Mouse (Mus musculus): ENCODE measurements around the gene Tek. TPM values are rescaled to one million over a fixed set of nuclear protein-coding genes. Genes with fewer than 3 reads are reported as not detected.
"Not testable (repeated sequence)": the region's sequence is repeated elsewhere in the genome, so short reads cannot be mapped to it uniquely, and the experiment has no call there.

Gene Tek
- total RNA-seq (2017): 9.7 and 10.9 TPM in 2 replicates

- ATAC-seq (replicated peaks; ENCODE audit: low read depth, poor library complexity, severe bottlenecking): peak; percentile 59
Observed at GRCm38 (mm10) chr4:94738838-94739731, at the start of gene Tek. Gene Tek (plus strand): TSS chr4:94739289.

DNA sequence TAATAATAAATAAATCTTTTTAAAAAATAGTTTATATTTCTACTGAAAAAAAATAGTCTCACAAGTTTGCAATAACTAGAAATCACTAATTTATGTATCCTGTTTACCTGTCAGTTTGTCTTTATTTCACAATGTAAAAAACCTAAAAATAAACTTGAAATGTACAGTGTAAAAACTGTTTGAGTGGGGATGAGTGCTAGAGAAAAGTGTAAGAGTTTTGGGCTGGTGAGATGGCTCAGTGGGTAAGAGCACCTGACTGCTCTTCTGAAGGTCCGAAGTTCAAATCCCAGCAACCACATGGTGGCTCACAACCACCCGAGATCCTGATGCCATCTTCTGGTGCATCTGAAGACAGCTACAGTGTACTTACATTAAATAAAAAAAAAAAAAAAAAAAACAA, 49.3 kb upstream of the Tek start:
- ATAC-seq (replicated peaks; ENCODE audit: low read depth, poor library complexity, severe bottlenecking): not testable (repeated sequence)

DNA sequence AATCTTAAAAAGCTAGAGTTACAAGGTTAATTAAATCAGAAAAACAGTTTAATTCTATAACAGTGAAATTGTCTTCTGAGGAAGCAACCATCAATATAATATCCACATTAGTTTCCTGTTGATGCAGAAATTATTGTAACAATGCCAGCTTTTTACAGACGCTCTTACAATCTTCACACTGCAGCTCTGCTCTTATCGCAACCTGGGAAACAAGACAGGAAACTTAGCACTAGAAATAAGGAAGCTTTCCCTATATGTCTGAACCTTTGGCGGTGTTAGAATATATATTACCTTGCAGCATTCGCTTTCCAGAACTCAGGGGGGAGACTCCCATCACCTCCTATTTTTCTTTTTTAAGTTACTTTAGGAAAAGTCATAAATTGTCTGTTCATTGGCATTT, 48.0 kb upstream of the Tek start:
- ATAC-seq (replicated peaks; ENCODE audit: low read depth, poor library complexity, severe bottlenecking): peak; percentile 91

DNA sequence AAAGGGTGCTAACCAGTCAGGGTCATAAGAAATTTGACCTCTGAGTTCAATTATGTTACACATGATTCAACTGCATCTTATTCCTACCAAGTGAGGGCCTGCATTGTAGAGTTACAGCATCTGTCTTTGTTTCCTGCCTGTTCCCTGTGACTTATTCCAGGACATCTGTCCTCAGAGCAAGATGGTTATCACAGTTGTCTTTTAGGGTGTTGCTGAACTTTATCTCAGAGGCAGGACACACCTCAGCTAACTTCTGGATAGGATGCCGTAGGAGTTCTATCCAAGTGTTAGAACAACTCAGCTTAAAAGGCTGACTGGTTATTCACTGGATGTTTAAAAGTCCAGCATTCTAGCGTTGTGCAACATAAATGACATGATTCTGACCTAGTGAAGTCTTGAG, 46.9 kb upstream of the Tek start:
- no peak for ATAC-seq (replicated peaks; ENCODE audit: low read depth, poor library complexity, severe bottlenecking)

DNA sequence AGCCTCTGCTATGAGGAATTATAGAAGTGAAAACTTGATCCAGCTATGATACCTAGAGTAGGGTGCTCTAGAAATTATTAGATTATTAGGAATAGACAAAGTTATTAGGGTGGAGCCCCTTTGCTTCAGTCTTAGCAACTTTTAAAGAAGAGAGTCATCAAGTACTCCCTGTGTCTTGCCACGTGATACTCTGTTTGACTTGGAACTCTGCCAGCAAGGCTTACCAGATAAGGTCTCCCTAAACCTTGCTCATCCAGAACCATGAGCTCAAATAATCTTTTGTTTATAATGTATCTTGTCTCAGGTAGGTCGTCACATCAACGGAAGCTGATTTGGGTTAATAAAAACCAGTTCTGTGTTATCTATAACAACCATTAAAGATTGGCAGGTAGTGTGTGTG, 42.7 kb upstream of the Tek start:
- no peak for ATAC-seq (replicated peaks; ENCODE audit: low read depth, poor library complexity, severe bottlenecking)

- ATAC-seq (replicated peaks; ENCODE audit: low read depth, poor library complexity, severe bottlenecking): peak; percentile 56; the same call in 1 of the 2 replicates
Observed at GRCm38 (mm10) chr4:94711002-94711401, 28.1 kb upstream of the Tek start.

- no peak for ATAC-seq (replicated peaks; ENCODE audit: low read depth, poor library complexity, severe bottlenecking)
Observed at GRCm38 (mm10) chr4:94711426-94711825, 27.7 kb upstream of the Tek start.

- ATAC-seq (replicated peaks; ENCODE audit: low read depth, poor library complexity, severe bottlenecking): no peak
Observed at GRCm38 (mm10) chr4:94713741-94714140, 25.3 kb upstream of the Tek start.

GRCm38 (mm10) chr4:94715166-94715565, 23.9 kb upstream of the Tek start:
- ATAC-seq (replicated peaks; ENCODE audit: low read depth, poor library complexity, severe bottlenecking): no peak

DNA sequence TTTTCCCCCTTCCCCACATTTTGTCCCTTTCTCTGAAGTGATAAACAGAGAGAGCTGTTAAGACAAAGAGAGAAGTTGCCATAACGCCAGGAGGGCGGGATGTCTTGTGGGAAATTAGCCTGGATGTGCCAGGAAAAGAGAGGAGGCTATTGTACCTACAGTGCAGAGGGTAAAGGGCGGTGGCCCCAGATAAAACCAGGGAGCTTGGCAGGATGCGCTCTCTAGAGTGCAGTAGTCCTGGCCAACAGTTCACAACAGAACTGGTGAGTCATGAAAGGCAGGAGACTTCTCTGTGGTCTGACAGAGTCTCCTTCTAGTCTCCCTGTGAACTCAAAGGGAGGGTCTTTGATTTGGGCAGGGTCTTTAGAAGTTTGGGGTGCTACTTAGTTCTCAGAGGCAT, 13.3 kb upstream of the Tek start:
- ATAC-seq (replicated peaks; ENCODE audit: low read depth, poor library complexity, severe bottlenecking): no peak

DNA sequence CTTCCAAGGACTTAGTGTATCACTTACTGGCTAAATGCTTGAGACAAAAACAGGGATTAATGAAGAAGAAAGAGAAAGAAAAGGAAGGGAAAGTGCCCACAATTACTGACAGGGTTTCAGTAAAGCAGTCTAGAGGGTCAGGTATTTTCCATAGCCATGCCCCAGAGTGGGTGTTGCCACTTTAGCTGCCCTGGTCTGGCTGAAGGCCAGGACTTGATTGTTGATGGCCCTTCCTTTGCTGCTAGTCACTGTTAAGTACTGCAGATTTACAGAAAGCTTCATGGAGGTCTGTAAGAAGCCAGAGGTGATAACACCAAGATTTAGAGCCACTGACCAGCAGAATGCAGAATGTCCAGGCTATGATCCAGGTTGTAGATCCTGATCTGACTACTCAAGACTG, 6.4 kb upstream of the Tek start:
- ATAC-seq (replicated peaks; ENCODE audit: low read depth, poor library complexity, severe bottlenecking): no peak

GRCm38 (mm10) chr4:94737326-94738295, 1.5 kb upstream of the Tek start:
- ATAC-seq (replicated peaks; ENCODE audit: low read depth, poor library complexity, severe bottlenecking): peak; percentile 52; the same call in 1 of the 2 replicates

- no peak for ATAC-seq (replicated peaks; ENCODE audit: low read depth, poor library complexity, severe bottlenecking)
Observed at GRCm38 (mm10) chr4:94741824-94742223, 2.7 kb downstream of the Tek start.

DNA sequence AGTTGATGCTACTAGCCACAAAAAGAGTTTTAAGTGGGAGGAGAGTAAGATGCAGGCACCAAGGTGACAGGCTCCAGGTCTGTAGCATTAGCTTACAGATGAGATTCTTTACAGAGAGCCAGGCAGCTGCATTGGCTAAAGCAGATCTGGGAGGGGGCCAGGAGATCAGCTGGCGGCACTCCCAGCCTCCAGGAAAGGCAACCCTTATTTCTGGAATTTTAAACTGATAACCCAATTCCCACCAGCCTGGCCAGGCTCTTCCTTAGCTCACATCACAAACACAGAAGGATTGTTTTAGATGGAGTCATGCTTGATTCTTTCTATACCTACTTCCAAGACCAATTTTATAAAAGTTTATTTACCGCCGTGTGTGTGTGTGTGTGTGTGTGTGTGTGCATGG, 6.7 kb downstream of the Tek start:
- no peak for ATAC-seq (replicated peaks; ENCODE audit: low read depth, poor library complexity, severe bottlenecking)

GRCm38 (mm10) chr4:94746387-94746811, 7.3 kb downstream of the Tek start:
- peak; percentile 18; the same call in 1 of the 2 replicates for ATAC-seq (replicated peaks; ENCODE audit: low read depth, poor library complexity, severe bottlenecking)

GRCm38 (mm10) chr4:94747338-94747737, 8.2 kb downstream of the Tek start:
- no peak for ATAC-seq (replicated peaks; ENCODE audit: low read depth, poor library complexity, severe bottlenecking)

DNA sequence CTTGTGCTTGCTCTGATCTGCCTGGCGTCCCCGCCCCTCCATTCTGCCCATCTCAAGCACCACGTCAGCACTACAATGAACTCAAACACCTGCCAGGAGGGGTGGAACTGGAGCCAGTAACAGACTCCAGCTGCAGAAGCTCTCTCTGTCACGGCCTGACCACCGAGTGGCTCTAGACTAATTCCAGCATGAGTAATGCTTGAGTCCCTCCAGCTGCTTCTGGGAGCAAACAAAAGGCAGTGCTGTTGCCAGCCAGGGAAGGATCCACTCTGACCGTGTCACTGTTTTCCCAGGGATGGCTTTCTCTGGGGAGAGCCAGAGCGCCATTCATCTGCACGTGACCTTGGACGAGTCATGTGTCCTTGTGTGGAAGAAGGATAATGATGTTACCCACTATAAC, 13.4 kb downstream of the Tek start:
- no peak for ATAC-seq (replicated peaks; ENCODE audit: low read depth, poor library complexity, severe bottlenecking)

DNA sequence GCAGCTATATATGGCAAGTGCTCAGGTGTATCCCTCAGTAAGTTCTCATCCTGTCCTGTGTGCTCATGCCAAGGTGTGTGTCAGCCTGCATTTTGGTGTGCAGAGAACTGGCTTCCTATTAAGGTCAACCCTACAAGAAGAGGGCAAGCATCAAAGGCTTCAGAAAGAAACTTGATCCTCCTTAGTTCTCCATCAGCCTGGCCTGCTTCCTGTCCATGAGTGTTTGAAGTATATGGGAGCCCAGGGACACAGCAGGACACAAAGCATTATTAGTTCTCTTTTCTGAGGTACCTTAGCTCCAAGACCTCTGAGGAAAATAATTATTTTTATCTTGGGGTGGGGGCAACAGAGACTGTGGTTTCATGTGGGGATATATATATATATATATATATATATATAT, 26.1 kb downstream of the Tek start:
- no peak for ATAC-seq (replicated peaks; ENCODE audit: low read depth, poor library complexity, severe bottlenecking)

DNA sequence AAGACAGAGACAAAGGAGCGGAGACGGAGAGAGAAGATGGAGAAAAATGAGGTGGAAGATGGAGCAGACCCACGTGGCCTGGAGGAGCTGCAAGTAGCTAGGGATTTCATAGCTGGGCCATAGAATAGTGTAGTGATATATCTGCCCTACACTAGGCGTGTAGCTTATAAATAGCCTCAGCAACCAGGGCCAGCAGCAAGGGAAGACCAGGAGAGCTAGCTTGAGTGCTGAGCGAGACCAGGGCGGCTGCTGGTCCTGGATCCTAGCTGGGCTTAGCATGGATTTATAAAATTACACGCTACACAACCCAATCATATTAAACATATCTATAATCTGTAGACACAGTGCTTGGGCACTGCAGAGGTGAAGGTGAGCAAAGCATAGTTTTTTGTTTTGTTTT, 27.1 kb downstream of the Tek start:
- no peak for ATAC-seq (replicated peaks; ENCODE audit: low read depth, poor library complexity, severe bottlenecking)

- peak; percentile 81 for ATAC-seq (replicated peaks; ENCODE audit: low read depth, poor library complexity, severe bottlenecking)
Observed at GRCm38 (mm10) chr4:94768624-94769023, 29.5 kb downstream of the Tek start.

DNA sequence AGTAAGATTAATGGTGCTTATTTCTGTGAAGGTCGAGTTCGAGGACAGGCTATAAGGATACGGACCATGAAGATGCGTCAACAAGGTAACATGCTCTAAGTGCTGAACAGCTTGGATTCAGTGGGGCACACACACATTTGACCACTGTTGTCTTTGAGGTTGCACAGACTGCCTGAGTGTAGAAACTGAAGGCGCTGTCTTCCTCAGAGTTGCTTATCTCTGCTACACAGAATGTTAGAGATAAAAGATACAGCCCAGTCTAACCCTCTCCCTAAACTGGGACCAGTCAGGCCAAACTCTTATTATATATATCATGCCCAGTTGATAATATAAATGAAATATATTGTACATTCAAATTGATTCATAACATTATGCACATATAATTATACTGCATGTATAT, 42.0 kb downstream of the Tek start:
- ATAC-seq (replicated peaks; ENCODE audit: low read depth, poor library complexity, severe bottlenecking): 0 out of 2 replicates have a peak, but pooled peaks have one; percentile 36

Measured in common myeloid progenitor, adult 5-6 weeks (primary cell).